Comparison of ENCODE assay signal across 18 mouse cellular contexts in the genomic region with DNA sequence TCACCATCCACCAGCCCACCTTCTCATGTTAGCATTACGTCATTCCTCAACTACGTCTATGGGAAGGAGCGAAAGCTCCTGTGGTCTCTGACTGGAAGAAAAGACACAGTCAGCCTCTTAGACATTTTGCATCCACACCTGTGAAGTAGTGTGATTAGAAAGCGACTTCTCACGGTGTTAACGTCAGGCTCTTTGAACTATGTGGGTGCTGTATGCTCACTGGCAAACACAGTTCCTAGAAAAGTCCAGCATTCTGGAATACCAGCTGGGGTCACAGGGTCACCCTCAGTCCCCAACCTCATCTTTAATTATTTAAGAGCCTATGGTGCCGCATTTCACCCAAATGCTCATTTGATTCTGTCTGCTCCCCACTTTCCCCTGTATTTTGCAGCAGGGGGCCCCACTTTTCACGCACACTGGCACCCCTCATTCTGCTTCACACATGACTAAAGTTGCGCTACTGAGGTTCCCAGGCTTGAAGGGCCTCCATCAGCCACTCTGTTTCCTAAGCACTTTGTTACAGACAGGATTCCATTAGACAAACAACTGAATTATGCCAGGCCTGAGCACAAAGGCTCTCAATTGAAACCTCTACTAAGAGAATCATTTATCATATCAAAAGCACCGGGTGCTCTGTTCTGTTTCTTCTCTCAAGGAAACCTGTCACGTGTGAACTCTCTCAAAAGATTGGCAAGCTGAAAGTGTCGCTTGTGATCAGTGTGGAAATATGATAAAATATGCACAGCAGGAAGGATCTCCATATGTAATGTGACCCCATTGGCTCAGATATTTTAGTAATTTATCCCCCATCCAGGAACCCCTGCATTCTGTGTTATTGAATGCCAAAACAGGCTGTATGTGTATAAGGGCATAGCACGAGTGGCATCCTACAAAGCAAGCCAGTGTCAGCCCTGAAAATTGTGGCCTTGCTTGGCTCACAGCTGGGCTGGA.
A peak's percentile ranks its signal among the peaks of the same experiment; 100 is the strongest.
DNase-seq lines count a peak whose midpoint lies in the region; ATAC-seq lines count a peak whose summit lies in the region.
"Had no signal": no experiment of that assay in that cellular context is flagged by ENCODE, and none has a peak within 500 bp of the region (broad histone marks: within the 10 kb centered on the region; RNA-seq: fewer than 3 reads in every experiment).

No protein-coding gene starts in this region.

- no peak overlapping the region for H3K9ac ChIP-seq in forebrain, embryonic 11.5 days (ENCODE audit: low read length)
- H3K9ac ChIP-seq in forebrain, embryonic 14.5 days (ENCODE audit: low read length), result no peak overlapping the region
- no peak overlapping the region for H3K9ac ChIP-seq in hindbrain, embryonic 16.5 days (ENCODE audit: low read depth, low read length)
- H3K9ac ChIP-seq in midbrain, embryonic 16.5 days (ENCODE audit: low read depth, low read length), result no peak overlapping the region
- H3K9ac ChIP-seq: limb, embryonic 13.5 days; liver, embryonic 14.5 days; lung, embryonic 15.5 days had no signal

- no peaks in the 10 kb centered on the region for H3K4me1 ChIP-seq in forebrain, embryonic 11.5 days (replicated peaks; ENCODE audit: control insufficient read depth, insufficient read depth, low read length)
- H3K4me1 ChIP-seq in forebrain, embryonic 10.5 days, result peaks cover 15% of the 10 kb centered on the region
- peaks cover 12% of the 10 kb centered on the region for H3K4me1 ChIP-seq in forebrain, embryonic 14.5 days (ENCODE audit: control insufficient read depth, insufficient read depth, low read length)
- H3K4me1 ChIP-seq in hindbrain, embryonic 16.5 days (ENCODE audit: control insufficient read depth, insufficient read depth, low read depth, low read length), result no peaks in the 10 kb centered on the region
- H3K4me1 ChIP-seq in midbrain, embryonic 16.5 days (ENCODE audit: control insufficient read depth, insufficient read depth, low read length), result peaks cover 8% of the 10 kb centered on the region; the same call in 1 of the 2 replicates
- H3K4me1 ChIP-seq: limb, embryonic 13.5 days; lung, embryonic 15.5 days had no signal

- H3K27ac ChIP-seq in forebrain, embryonic 11.5 days (ENCODE audit: low read depth, low read length), result no peak overlapping the region
- no peak overlapping the region for H3K27ac ChIP-seq in forebrain, embryonic 10.5 days
- H3K27ac ChIP-seq in forebrain, embryonic 14.5 days (ENCODE audit: low read depth, low read length), result peak overlapping the region; percentile 66; the same call in 1 of the 2 replicates
- H3K27ac ChIP-seq in hindbrain, embryonic 16.5 days (ENCODE audit: low read depth, low read length), result no peak overlapping the region
- peak overlapping the region; percentile 12; the same call in 1 of the 2 replicates for H3K27ac ChIP-seq in midbrain, embryonic 16.5 days (ENCODE audit: low read length)
- H3K27ac ChIP-seq: heart, adult 2 months; limb, embryonic 13.5 days; liver, embryonic 14.5 days; lung, embryonic 15.5 days; macrophage had no signal

- no peak overlapping the region for H3K4me2 ChIP-seq in forebrain, embryonic 11.5 days (ENCODE audit: low read depth, low read length, severe bottlenecking)
- H3K4me2 ChIP-seq in forebrain, embryonic 14.5 days (ENCODE audit: low read length), result no peak overlapping the region
- H3K4me2 ChIP-seq in hindbrain, embryonic 16.5 days (ENCODE audit: low read length), result no peak overlapping the region
- H3K4me2 ChIP-seq in midbrain, embryonic 16.5 days (ENCODE audit: low read length), result no peak overlapping the region
- H3K4me2 ChIP-seq: limb, embryonic 13.5 days; lung, embryonic 15.5 days had no signal

- H3K9me3 ChIP-seq in forebrain, embryonic 11.5 days (ENCODE audit: control insufficient read depth, low read length), result no peaks in the 10 kb centered on the region
- H3K9me3 ChIP-seq in forebrain, embryonic 10.5 days, result no peaks in the 10 kb centered on the region
- no peaks in the 10 kb centered on the region for H3K9me3 ChIP-seq in forebrain, embryonic 14.5 days (replicated peaks; ENCODE audit: control insufficient read depth, low read length)
- no peaks in the 10 kb centered on the region for H3K9me3 ChIP-seq in hindbrain, embryonic 16.5 days (ENCODE audit: control insufficient read depth, low read length)
- no peaks in the 10 kb centered on the region for H3K9me3 ChIP-seq in midbrain, embryonic 16.5 days (replicated peaks; ENCODE audit: control insufficient read depth, low read length, poor library complexity, severe bottlenecking)
- H3K9me3 ChIP-seq: limb, embryonic 13.5 days; lung, embryonic 15.5 days had no signal

- no peak for DNase-seq in forebrain, embryonic 11.5 days (ENCODE audit: low spot score)
- no peak for DNase-seq in forebrain, embryonic 10.5 days (ENCODE audit: extremely low spot score, low spot score)
- DNase-seq in forebrain, embryonic 14.5 days (ENCODE audit: low spot score), result peak; percentile 80
- DNase-seq in T-cell, adult 2 months (ENCODE audit: low spot score), result no peak
- DNase-seq in thymus, postnatal 25 days, result no peak
- no peak for DNase-seq in adrenal gland, postnatal 10 days
- DNase-seq: adrenal gland, postnatal 14 days; cerebellum, adult 2 months; gastrocnemius, postnatal 10 days; heart, adult 2 months; kidney, adult 18-20 months; kidney, postnatal 10 days had no signal

- ATAC-seq in forebrain, embryonic 11.5 days (replicated peaks; ENCODE audit: low FRiP score), result peak; percentile 65
- peak; percentile 81 for ATAC-seq in forebrain, embryonic 14.5 days
- peak; percentile 67 for ATAC-seq in hindbrain, embryonic 16.5 days
- peak; percentile 84 for ATAC-seq in midbrain, embryonic 16.5 days

- no peak overlapping the region for H3K4me3 ChIP-seq in forebrain, embryonic 11.5 days (ENCODE audit: low read depth, low read length)
- no peak overlapping the region for H3K4me3 ChIP-seq in forebrain, embryonic 10.5 days
- no peak overlapping the region for H3K4me3 ChIP-seq in forebrain, embryonic 14.5 days (ENCODE audit: low read depth, low read length)
- H3K4me3 ChIP-seq in hindbrain, embryonic 16.5 days (ENCODE audit: low read length), result no peak overlapping the region
- no peak overlapping the region for H3K4me3 ChIP-seq in midbrain, embryonic 16.5 days (ENCODE audit: low read depth, low read length)
- H3K4me3 ChIP-seq: heart, adult 2 months; limb, embryonic 13.5 days; lung, embryonic 15.5 days had no signal

- no peaks in the 10 kb centered on the region for H3K36me3 ChIP-seq in forebrain, embryonic 11.5 days (ENCODE audit: control insufficient read depth, insufficient read depth, low read length)
- no peaks in the 10 kb centered on the region for H3K36me3 ChIP-seq in forebrain, embryonic 10.5 days (replicated peaks)
- H3K36me3 ChIP-seq in forebrain, embryonic 14.5 days (ENCODE audit: control insufficient read depth, insufficient read depth, low read length), result no peaks in the 10 kb centered on the region
- H3K36me3 ChIP-seq in hindbrain, embryonic 16.5 days (ENCODE audit: control insufficient read depth, insufficient read depth, low read length), result no peaks in the 10 kb centered on the region
- no peaks in the 10 kb centered on the region for H3K36me3 ChIP-seq in midbrain, embryonic 16.5 days (ENCODE audit: control insufficient read depth, insufficient read depth, low read length)
- H3K36me3 ChIP-seq: limb, embryonic 13.5 days; lung, embryonic 15.5 days had no signal

- WGBS in forebrain, embryonic 11.5 days, result 73% methylated on average over 13 of the region's 13 CpGs
- WGBS in forebrain, embryonic 10.5 days, result 87% methylated on average over 13 of the region's 13 CpGs
- WGBS in forebrain, embryonic 14.5 days, result 51% methylated on average over 13 of the region's 13 CpGs
- 52% methylated on average over 13 of the region's 13 CpGs for WGBS in hindbrain, embryonic 16.5 days
- 44% methylated on average over 13 of the region's 13 CpGs for WGBS in midbrain, embryonic 16.5 days

- H3K27me3 ChIP-seq in forebrain, embryonic 11.5 days (ENCODE audit: control insufficient read depth, insufficient read depth, low read length), result no peaks in the 10 kb centered on the region
- H3K27me3 ChIP-seq in forebrain, embryonic 10.5 days (ENCODE audit: poor library complexity, severe bottlenecking), result no peaks in the 10 kb centered on the region
- no peaks in the 10 kb centered on the region for H3K27me3 ChIP-seq in forebrain, embryonic 14.5 days (replicated peaks; ENCODE audit: control insufficient read depth, insufficient read depth, low read length)
- H3K27me3 ChIP-seq in hindbrain, embryonic 16.5 days (replicated peaks; ENCODE audit: control insufficient read depth, insufficient read depth, low read length), result no peaks in the 10 kb centered on the region
- H3K27me3 ChIP-seq in midbrain, embryonic 16.5 days (ENCODE audit: control insufficient read depth, insufficient read depth, low read depth, low read length), result no peaks in the 10 kb centered on the region
- H3K27me3 ChIP-seq: limb, embryonic 13.5 days; lung, embryonic 15.5 days had no signal

Comparison
In these comparisons a context has a peak if more than half of its experiments do, and no peak if none do; other contexts are left out.
1. H3K27ac ChIP-seq: peak in forebrain, embryonic 14.5 days (single experiment) and midbrain, embryonic 16.5 days (single experiment); none in forebrain, embryonic 11.5 days (single experiment), forebrain, embryonic 10.5 days (single experiment) and hindbrain, embryonic 16.5 days (single experiment).
2. Peak in every context shown above with its lines, with median percentiles within 50 percentile points of each other: ATAC-seq.